Mouse (Mus musculus) intestine, embryonic 14.5 days (tissue): ENCODE data around the gene Nectin4. TPM values are rescaled to one million over a fixed set of nuclear protein-coding genes. Genes with fewer than 3 reads are reported as not detected.

Source experiments
- ATAC-seq: fragments of 200-750 bp; cut with Nextera tagmentation; replicated peaks from 2 replicates; pipeline ENCODE4 v1.8.0; 2017; ENCODE audit warnings: low read depth, moderate number of reproducible peaks, moderate TSS enrichment, moderate library complexity; ENCODE audit not compliant: low FRiP score, low TSS enrichment
- DNase-seq: peaks from one replicate; pipeline ENCODE4 v3.0.0-alpha.2; 2018; ENCODE audit warnings: low spot score
- H3K27ac ChIP-seq: fragments of 300-500 bp; sonication (generic); 2 replicates; pipeline ENCODE4 v1.5.1; 2014; ENCODE audit warnings: low read depth, mild to moderate bottlenecking, control low read depth
- H3K27me3 ChIP-seq: fragments of 300-500 bp; sonication (generic); replicated peaks from 2 replicates; pipeline ENCODE4 v1.6.1; 2014; ENCODE audit warnings: low read length, control low read depth; ENCODE audit not compliant: control insufficient read depth, insufficient read depth
- H3K36me3 ChIP-seq: fragments of 300-500 bp; sonication (generic); 2 replicates; pipeline ENCODE4 v1.6.1; 2014; ENCODE audit warnings: low read length, control low read depth; ENCODE audit not compliant: control insufficient read depth, insufficient read depth
- H3K4me1 ChIP-seq: fragments of 300-500 bp; sonication (generic); replicated peaks from 2 replicates; pipeline ENCODE4 v1.6.1; 2014; ENCODE audit warnings: low read length, control low read depth, mixed read lengths; ENCODE audit not compliant: control insufficient read depth, insufficient read depth
- H3K4me2 ChIP-seq: fragments of 300-500 bp; sonication (generic); 2 replicates; pipeline ENCODE4 v1.6.1; 2014; ENCODE audit warnings: low read length
- H3K4me3 ChIP-seq: fragments of 300-500 bp; sonication (generic); 2 replicates; pipeline ENCODE4 v1.5.1; 2014; ENCODE audit warnings: low read depth, low read length, control low read depth, mixed read lengths
- H3K9ac ChIP-seq: fragments of 300-500 bp; sonication (generic); 2 replicates; pipeline ENCODE4 v1.6.1; 2014; ENCODE audit warnings: mild to moderate bottlenecking, low read length
- H3K9me3 ChIP-seq: fragments of 300-500 bp; sonication (generic); 2 replicates; pipeline ENCODE4 v1.6.1; 2016; ENCODE audit warnings: low read length, control low read depth; ENCODE audit not compliant: control insufficient read depth
- WGBS: fragments of 180-500 bp; shearing (Covaris S2); extraction: QIAGEN DNeasy Blood & Tissue Kit; methylation state at CpG from one replicate; pipeline ENCODE4 v1.1.7; 2014; 5-methylcytosine and 5-hydroxymethylcytosine counted together
- polyA plus RNA-seq: library from polyadenylated mRNA; unstranded; fragments of >200 nt; fragmentation: Nextera tagmentation; extraction: Ambion mirVana; gene quantifications from 2 replicates; pipeline ENCODE4 v1.2.1, GENCODE M21; 2014

Nectin4 gene
- polyA plus RNA-seq, 1 experiment from 2014 or later = 2.6 TPM

DNA sequence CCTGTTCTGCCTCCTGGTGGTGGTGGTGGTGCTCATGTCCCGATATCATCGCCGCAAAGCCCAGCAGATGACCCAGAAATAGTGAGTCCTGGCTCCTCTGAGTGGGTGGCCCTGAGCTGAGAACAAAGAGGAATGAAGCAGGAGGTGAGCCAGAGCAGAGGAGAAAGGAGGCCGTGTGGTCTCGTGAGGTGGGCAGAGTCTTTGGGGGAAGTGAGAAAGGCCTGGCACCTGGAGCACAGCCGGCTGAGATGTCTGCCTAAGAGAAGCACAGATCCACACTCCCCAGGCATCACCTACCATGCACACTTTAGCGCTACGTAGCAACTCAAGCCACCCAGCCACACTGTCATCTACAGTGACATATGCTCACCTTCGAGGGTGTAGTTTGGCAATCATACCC lies 15.3 kb downstream of the Nectin4 start:
- peaks cover 2% of the 10 kb centered on the region; the same call in 1 of the 2 replicates for H3K4me1 ChIP-seq
- H3K4me3 ChIP-seq = no peak overlapping the region
- ATAC-seq = no peak

DNA sequence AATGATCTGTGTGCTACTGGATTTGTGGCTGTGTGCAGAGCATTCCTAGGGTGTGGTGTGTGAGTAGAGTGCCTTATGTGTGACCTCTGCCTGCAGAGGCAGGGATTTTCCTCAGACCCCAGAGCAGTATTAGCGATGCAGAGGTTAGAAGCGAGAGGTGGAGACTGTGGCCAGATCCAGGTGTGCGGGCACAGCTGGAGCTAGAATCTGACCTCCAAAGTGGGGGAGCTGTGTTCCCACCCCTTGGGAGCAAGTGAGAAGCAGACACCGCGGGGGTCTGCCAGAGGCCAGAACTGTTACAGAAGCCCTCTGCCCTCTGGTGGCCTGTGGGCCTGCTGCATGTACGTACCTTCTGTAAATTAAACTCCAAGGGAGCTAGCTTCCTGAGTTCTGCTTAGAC lies 17.2 kb downstream of the Nectin4 start:
- ATAC-seq = 0 out of 2 replicates have a peak, but pooled peaks have one; percentile 5
- Histone ChIP-seq H3K4me3 (no peak overlapping the region), H3K27me3 (no peaks in the 10 kb centered on the region), H3K4me2 (no peak overlapping the region), H3K9me3 (no peaks in the 10 kb centered on the region), H3K4me1 (no peaks in the 10 kb centered on the region), H3K36me3 (no peaks in the 10 kb centered on the region), H3K27ac (no peak overlapping the region), H3K9ac (no peak overlapping the region)
- 23% methylated on average over 6 of the region's 6 CpGs for WGBS
- peak; percentile 67 for DNase-seq

More for the DNA sequence above, 15.3 kb downstream of the Nectin4 start:
- Histone ChIP-seq H3K27ac (no peak overlapping the region), H3K4me2 (no peak overlapping the region), H3K9me3 (no peaks in the 10 kb centered on the region), H3K27me3 (peaks cover 8% of the 10 kb centered on the region; the same call in 1 of the 2 replicates), H3K36me3 (no peaks in the 10 kb centered on the region), H3K9ac (no peak overlapping the region)
- no peak for DNase-seq
- 53% methylated on average over 9 of the region's 9 CpGs for WGBS

DNA sequence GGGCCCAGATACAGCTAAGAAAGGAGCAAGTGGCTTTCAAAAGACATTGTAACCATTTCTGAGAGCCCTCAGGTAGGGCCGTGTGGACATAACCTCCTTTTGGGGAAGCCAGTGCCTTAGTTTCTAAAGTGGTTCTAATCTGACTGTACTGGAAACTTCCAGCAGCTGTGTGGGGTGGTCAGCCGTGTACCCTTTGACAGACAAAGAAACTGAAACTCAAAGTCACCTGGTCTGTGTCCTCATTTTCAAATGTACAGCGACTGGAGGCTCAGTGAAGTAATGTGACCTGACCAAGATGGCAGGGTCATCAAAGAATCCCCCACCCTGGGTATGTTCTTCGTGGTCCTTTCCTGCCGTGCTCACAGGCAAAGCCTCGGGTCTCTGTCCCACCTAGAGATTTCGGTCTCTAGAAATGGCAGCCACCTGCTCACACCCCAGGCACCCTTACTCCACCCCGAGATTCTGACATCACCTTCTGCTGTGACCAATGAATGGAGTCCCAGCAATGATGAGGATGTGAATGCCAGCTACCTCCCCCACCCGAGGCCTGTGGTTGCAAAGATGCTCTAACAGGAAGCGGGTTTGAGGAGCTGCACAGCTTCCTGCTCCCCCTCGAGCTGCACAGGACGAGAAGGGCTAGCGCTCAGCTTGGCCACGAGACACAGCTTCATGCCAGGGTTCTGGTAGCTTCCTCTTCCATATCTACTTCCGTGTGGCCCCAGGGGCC lies 18.6 kb downstream of the Nectin4 start, which contains the start of gene Arhgap30:
Gene Arhgap30, plus strand, starts transcription at position 579 of the 727 bp plus-strand sequence.
- no peak within 1 kb of the TSS for H3K4me3 ChIP-seq
- no peak within 1 kb of the TSS for H3K27ac ChIP-seq
- DNase-seq (no peak), ATAC-seq (no peak)
- no peak within 1 kb of the TSS for H3K4me2 ChIP-seq
- H3K36me3 ChIP-seq = no peaks in the 10 kb centered on the region
- no peak within 1 kb of the TSS for H3K9ac ChIP-seq
- no peaks in the 10 kb centered on the region for H3K27me3 ChIP-seq
- 78% methylated on average over 15 of the region's 15 CpGs for WGBS
- no peaks in the 10 kb centered on the region for H3K9me3 ChIP-seq
- H3K4me1 ChIP-seq = no peaks in the 10 kb centered on the region

DNA sequence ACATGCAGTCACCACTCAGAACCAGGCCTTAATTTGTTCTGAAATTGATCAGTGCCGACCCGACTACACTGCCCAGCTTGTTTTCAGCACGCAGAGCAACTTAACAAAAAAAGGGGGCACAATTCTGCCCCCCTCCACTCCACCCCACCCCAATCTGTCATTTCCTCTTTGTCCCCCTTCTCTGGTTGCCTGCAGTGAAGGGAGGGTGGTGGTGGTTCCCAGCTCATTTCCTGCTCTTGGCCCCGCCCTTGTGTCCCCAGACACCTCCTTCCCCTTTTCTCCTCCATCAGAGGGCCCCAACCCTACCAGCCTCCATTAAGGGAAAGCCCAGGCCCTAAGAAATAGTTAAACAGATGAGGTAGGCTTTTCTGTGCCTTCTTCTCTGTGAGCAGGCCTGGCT lies 20.2 kb downstream of the Nectin4 start:
- Histone ChIP-seq H3K4me1 (no peaks in the 10 kb centered on the region), H3K36me3 (no peaks in the 10 kb centered on the region), H3K9me3 (no peaks in the 10 kb centered on the region), H3K4me3 (no peak overlapping the region), H3K4me2 (no peak overlapping the region), H3K9ac (no peak overlapping the region), H3K27ac (no peak overlapping the region), H3K27me3 (no peaks in the 10 kb centered on the region)
- 72% methylated on average over 4 of the region's 4 CpGs for WGBS
- no peak for ATAC-seq
- no peak for DNase-seq

DNA sequence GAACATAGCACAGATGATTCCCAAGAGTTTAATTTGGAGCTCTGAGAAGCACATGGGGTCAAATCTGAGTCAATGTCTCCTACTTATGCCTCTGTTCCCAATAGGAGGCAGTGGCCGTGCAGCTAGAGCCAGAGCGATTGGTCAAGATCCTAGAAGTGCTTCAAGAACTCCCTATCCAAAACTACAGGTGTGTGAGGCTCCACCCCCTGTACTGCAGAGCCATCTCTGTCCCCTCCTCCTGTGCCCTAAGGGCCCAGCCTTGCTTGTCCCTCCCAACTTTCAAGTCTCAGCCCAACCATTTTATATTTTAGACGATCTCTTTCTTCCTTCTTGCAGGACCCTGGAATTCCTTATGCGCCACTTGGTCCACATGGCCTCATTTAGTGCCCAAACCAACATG lies 31.9 kb downstream of the Nectin4 start:
- H3K27ac ChIP-seq = no peak overlapping the region
- no peak overlapping the region for H3K4me2 ChIP-seq
- no peak for DNase-seq
- no peaks in the 10 kb centered on the region for H3K27me3 ChIP-seq
- no peaks in the 10 kb centered on the region for H3K36me3 ChIP-seq
- no peaks in the 10 kb centered on the region for H3K4me1 ChIP-seq
- WGBS = 82% methylated on average over 4 of the region's 4 CpGs
- no peak overlapping the region for H3K4me3 ChIP-seq
- H3K9me3 ChIP-seq = no peaks in the 10 kb centered on the region
- no peak overlapping the region for H3K9ac ChIP-seq
- ATAC-seq = no peak

DNA sequence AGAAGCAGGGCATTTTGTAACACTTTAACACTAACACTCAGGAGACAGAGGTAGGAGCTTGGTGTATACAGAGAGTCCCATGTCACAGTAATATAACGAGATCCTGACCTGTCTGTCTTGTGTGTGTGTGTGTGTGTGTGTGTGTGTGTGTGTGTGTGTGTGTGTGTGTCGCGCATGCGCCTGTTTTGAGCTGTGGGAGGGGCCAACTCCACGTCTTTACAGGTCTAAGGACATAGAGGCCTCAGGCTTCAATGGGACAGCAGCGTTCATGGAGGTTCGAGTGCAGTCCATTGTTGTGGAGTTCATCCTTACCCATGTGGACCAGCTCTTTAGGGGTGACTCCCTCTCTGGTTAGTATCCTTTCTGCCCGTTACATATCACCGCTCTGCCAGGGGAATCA lies 33.1 kb downstream of the Nectin4 start:
- ATAC-seq = no peak
- Histone ChIP-seq H3K4me2 (no peak overlapping the region), H3K27ac (no peak overlapping the region), H3K4me3 (no peak overlapping the region), H3K4me1 (no peaks in the 10 kb centered on the region), H3K36me3 (no peaks in the 10 kb centered on the region), H3K9ac (no peak overlapping the region), H3K9me3 (no peaks in the 10 kb centered on the region), H3K27me3 (no peaks in the 10 kb centered on the region)
- WGBS = 81% methylated on average over 9 of the region's 9 CpGs
- no peak for DNase-seq

DNA sequence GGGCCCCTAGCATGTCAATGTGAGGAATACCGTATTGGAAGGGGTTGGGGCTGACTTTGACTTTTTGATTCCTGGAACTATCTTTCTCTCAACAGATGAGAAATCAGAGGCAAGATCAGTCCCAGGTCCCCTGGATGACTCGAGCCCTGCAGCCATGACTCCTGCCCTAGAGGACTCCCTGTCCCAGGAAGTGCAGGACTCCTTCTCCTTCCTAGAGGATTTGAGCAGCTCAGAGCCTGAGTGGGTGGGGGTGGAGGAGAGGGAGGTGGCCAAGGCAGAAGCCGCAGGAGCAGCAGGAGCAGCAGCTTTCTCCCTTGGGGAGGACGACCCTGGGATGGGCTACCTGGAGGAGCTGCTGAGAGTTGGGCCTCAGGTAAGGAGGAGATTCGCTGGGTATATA lies 37.4 kb downstream of the Nectin4 start:
- DNase-seq = no peak
- no peak overlapping the region for H3K9ac ChIP-seq
- H3K9me3 ChIP-seq = no peaks in the 10 kb centered on the region
- no peak for ATAC-seq
- no peak overlapping the region for H3K4me3 ChIP-seq
- no peak overlapping the region for H3K27ac ChIP-seq
- no peaks in the 10 kb centered on the region for H3K36me3 ChIP-seq
- WGBS = 78% methylated on average over 5 of the region's 5 CpGs
- H3K4me1 ChIP-seq = no peaks in the 10 kb centered on the region
- no peak overlapping the region for H3K4me2 ChIP-seq
- no peaks in the 10 kb centered on the region for H3K27me3 ChIP-seq

DNA sequence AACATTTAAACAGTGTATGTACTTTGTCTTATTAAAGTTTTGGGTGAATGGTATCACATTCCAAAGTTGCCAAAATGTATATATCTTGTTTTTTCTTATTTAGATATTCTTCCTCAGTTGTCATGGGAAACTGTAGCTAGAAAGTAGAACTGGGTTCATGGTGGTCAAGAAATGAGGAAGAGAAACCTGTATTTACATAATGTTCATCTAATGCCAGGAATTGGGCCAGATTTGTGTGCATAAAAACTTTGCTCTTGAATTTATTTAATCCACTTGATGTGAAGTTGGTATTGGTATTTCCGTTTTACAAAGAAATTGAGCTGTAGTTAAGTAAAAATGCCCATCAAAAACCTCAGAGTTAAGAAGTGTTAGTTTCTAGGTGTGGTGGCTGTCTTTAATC lies 40.3 kb downstream of the Nectin4 start:
- ATAC-seq (no peak), DNase-seq (no peak)
- WGBS = 95% methylated on average over 1 of the region's 1 CpGs
- Histone ChIP-seq H3K4me1 (peaks cover 10% of the 10 kb centered on the region), H3K4me2 (no peak overlapping the region), H3K27ac (no peak overlapping the region), H3K9ac (no peak overlapping the region), H3K27me3 (no peaks in the 10 kb centered on the region), H3K36me3 (peaks cover 11% of the 10 kb centered on the region), H3K4me3 (no peak overlapping the region), H3K9me3 (no peaks in the 10 kb centered on the region)

DNA sequence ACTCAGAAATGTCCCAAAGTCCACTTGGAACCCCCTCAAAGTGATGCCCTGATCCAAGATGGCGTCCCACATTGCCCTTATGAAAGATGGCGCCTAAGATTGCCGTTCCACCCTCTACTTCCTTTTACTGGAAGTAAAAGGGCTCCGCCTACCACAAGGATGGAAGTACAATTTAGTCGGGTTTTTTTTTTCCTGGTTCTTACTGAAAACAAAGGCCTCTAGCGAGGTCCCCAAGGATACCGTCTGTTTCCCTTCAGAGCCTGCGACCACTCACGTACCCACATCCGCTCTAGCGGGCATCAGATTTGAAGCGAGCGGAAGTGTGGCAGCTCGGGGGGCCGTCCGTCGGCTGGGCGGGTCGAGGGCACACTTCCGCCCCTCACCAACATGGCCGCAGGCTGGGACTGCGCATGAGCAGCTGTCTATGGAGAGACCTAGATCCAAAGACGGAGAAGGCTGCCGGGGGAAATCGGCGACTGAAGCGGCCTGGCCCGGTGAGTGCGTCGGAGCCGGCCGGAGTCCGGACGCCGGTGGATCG lies 41.1 kb downstream of the Nectin4 start, which contains the start of gene Usf1:
Gene Usf1, plus strand, starts transcription at position 367 of the 538 bp plus-strand sequence.
- peak; percentile 97 for DNase-seq
- WGBS = under 1% methylated on average over 36 of the region's 36 CpGs
- peak; percentile 96 for ATAC-seq

More for the DNA sequence above, 41.1 kb downstream of the Nectin4 start, which contains the start of gene Usf1:
- peaks cover 10% of the 10 kb centered on the region for H3K4me1 ChIP-seq
- peak within 1 kb of the TSS; percentile 86 for H3K27ac ChIP-seq
- peak within 1 kb of the TSS; percentile 93 for H3K9ac ChIP-seq
- no peaks in the 10 kb centered on the region for H3K27me3 ChIP-seq
- peak within 1 kb of the TSS; percentile 69 for H3K4me3 ChIP-seq
- peaks cover 18% of the 10 kb centered on the region for H3K36me3 ChIP-seq
- no peaks in the 10 kb centered on the region for H3K9me3 ChIP-seq
- H3K4me2 ChIP-seq = peak within 1 kb of the TSS; percentile 57
